Mouse (Mus musculus): ENCODE results near the gene Gm1604a. TPM values are rescaled to one million over a fixed set of nuclear protein-coding genes. Genes with fewer than 3 reads are reported as not detected.
"Not testable (repeated sequence)": the region's sequence is repeated elsewhere in the genome, so short reads cannot be mapped to it uniquely, and the experiment has no call there.

The Gm1604a gene
- polyA plus RNA-seq, 1 experiment from 2014 or later = not detected

DNA sequence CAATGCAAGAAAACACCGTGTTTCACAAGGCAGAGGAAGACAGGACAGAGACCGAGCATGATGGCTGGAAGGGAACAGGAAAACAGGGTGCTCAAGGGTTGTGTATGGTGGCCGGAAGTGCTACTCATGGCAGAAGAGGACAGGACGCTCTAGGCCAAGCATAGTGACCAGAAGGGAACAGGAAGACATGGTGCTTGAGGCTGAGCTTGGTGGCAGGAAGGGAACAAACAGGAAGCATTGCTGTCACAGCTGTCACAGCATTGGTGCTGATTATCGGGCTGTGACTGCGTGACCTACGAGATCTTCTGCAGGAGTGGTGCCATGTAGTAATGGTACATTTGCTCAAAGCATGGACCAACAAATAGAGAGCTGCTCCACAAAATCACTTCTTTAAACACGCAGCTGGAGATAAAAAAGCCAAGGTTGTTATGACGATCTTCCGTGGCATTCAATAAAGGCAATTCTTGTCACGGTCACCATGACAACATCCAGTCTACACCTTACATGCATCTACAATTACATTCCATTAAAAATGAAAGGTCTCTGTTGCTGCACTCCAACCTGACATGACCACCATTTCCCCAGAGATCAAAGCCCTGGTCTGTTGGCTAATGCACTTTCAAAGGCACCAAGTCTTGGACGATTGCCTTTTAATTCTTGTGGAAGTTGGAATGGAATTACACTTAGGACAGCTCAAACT, 60.3 kb downstream of the Gm1604a start:
- H3K27ac ChIP-seq (ENCODE audit: low read length); H3K4me1 ChIP-seq (ENCODE audit: control insufficient read depth, insufficient read depth, low read length); ATAC-seq (ENCODE audit: insufficient number of reproducible peaks, insufficient read depth, low FRiP score, low read depth); H3K4me3 ChIP-seq (ENCODE audit: low read depth, low read length); H3K36me3 ChIP-seq (ENCODE audit: control insufficient read depth, insufficient read depth, low read length); H3K9ac ChIP-seq (replicated peaks; ENCODE audit: low read depth, low read length); H3K4me2 ChIP-seq (replicated peaks; ENCODE audit: low read depth, low read length); H3K27me3 ChIP-seq (ENCODE audit: control insufficient read depth, insufficient read depth, low read length); H3K9me3 ChIP-seq (ENCODE audit: control insufficient read depth, low read depth, low read length): not testable (repeated sequence)
- no CpG with 5 or more reads among the region's 12 CpGs for WGBS

DNA sequence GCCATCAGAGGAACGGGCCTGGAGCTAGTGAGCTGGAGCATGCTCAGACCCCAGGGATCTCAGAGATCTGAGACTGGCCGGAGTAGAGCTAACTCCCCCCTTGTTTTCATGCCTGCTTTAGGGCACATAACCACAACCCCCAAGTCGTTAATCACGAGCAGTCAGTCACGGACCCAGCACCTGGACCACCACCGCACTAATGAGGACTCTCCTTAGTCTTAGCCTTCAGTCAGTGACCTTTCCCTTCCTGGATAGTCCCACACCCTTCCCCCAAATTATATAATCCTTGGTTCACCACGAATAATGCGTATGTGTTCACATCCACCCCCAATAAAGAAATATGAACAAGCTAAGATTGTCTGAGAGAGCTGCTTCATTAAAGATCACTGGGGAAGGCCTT, 61.5 kb downstream of the Gm1604a start:
- not testable (repeated sequence) for H3K4me1 ChIP-seq (ENCODE audit: control insufficient read depth, insufficient read depth, low read length); H3K9ac ChIP-seq (replicated peaks; ENCODE audit: low read depth, low read length); H3K9me3 ChIP-seq (ENCODE audit: control insufficient read depth, low read depth, low read length); H3K4me3 ChIP-seq (ENCODE audit: low read depth, low read length); H3K27ac ChIP-seq (ENCODE audit: low read length); H3K4me2 ChIP-seq (replicated peaks; ENCODE audit: low read depth, low read length); H3K27me3 ChIP-seq (ENCODE audit: control insufficient read depth, insufficient read depth, low read length); H3K36me3 ChIP-seq (ENCODE audit: control insufficient read depth, insufficient read depth, low read length)
- ATAC-seq (ENCODE audit: insufficient number of reproducible peaks, insufficient read depth, low FRiP score, low read depth) = peak; percentile 10; the same call in 1 of the 2 replicates
- WGBS = 77% methylated on average over 6 of the region's 8 CpGs

DNA sequence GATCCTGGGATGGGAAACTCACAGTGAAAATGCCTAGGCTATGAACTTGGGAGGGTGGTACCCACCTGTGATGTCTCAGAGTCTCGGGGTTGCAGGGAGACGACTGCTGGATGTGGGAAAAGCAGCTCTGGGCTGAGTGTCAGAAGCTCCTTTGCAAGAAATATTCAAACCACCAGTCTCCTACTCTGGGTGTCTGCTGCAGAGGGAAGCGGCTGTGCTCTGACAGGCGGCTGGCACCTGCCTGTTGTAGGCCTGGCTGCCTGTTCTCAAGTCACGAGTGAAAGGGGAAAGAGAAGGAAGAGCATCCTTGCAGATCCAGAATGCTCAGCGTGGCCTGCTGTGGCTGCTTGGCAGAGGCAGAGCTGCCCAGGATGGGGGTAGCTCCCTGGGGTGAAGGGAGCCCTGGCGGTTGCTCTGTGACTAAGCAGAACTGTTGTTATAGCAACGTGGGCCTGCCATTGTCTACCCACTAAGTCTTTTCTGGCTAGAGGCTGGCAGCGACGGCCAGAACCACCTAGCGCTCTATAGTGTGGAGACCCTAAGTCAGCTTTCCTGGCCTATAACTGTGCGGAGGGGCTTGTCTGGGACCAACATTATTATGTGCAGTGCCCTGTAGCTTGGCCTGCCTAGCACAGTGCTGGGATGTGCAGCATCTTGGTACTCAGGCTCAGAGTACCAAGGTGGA, 72.6 kb downstream of the Gm1604a start:
- H3K4me1 ChIP-seq (ENCODE audit: control insufficient read depth, insufficient read depth, low read length); H3K4me3 ChIP-seq (ENCODE audit: low read depth, low read length); H3K9me3 ChIP-seq (ENCODE audit: control insufficient read depth, low read depth, low read length); H3K4me2 ChIP-seq (replicated peaks; ENCODE audit: low read depth, low read length); ATAC-seq (ENCODE audit: insufficient number of reproducible peaks, insufficient read depth, low FRiP score, low read depth); H3K36me3 ChIP-seq (ENCODE audit: control insufficient read depth, insufficient read depth, low read length); H3K27ac ChIP-seq (ENCODE audit: low read length); H3K27me3 ChIP-seq (ENCODE audit: control insufficient read depth, insufficient read depth, low read length); H3K9ac ChIP-seq (replicated peaks; ENCODE audit: low read depth, low read length): not testable (repeated sequence)
- no CpG with 5 or more reads among the region's 12 CpGs for WGBS

DNA sequence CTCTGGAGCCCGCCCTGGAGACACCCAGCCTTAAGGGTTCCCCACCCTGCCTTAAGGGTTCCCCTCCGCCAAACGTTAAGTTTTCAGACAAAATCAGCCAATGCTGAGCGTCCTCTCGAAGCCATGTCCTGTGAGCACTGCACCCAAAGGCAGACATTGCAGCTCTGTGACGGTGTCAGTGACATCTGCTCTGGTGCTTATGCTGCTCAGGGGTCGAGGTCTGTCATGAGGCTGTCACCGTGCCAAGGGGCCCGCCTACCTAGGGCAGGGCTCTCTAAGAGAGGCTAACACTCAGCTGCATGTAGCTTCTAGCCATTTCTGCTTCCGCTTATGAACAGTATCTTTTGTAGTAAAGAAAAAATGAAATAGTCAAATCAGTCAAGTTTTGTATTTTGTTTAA, 73.7 kb downstream of the Gm1604a start:
- WGBS = 78% methylated on average over 5 of the region's 10 CpGs
- H3K36me3 ChIP-seq (ENCODE audit: control insufficient read depth, insufficient read depth, low read length); H3K4me3 ChIP-seq (ENCODE audit: low read depth, low read length); H3K9me3 ChIP-seq (ENCODE audit: control insufficient read depth, low read depth, low read length); H3K9ac ChIP-seq (replicated peaks; ENCODE audit: low read depth, low read length); H3K27me3 ChIP-seq (ENCODE audit: control insufficient read depth, insufficient read depth, low read length); H3K27ac ChIP-seq (ENCODE audit: low read length); ATAC-seq (ENCODE audit: insufficient number of reproducible peaks, insufficient read depth, low FRiP score, low read depth); H3K4me1 ChIP-seq (ENCODE audit: control insufficient read depth, insufficient read depth, low read length); H3K4me2 ChIP-seq (replicated peaks; ENCODE audit: low read depth, low read length): not testable (repeated sequence)

DNA sequence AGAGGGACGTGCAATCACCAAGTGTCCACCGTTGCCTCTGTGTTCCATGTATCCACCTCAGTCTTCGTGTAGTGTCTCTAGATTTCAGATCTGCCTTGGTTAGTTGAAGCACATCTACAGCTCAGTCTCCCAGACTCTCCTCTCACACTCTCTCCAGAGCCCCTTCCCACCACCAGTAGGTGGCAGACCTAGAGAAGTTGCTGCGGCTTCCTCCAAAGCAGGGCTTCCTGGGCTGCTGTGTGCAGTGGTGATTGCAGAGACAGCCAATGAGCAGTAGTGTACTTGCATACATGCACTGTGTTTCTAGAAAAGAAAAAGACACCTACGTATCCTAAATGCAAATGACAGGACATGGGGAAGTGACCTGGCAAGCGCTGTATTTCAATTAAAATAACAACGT, 77.6 kb downstream of the Gm1604a start:
- WGBS = no CpG with 5 or more reads among the region's 7 CpGs
- ATAC-seq (ENCODE audit: insufficient number of reproducible peaks, insufficient read depth, low FRiP score, low read depth); H3K9me3 ChIP-seq (ENCODE audit: control insufficient read depth, low read depth, low read length); H3K4me1 ChIP-seq (ENCODE audit: control insufficient read depth, insufficient read depth, low read length); H3K4me3 ChIP-seq (ENCODE audit: low read depth, low read length); H3K36me3 ChIP-seq (ENCODE audit: control insufficient read depth, insufficient read depth, low read length); H3K27me3 ChIP-seq (ENCODE audit: control insufficient read depth, insufficient read depth, low read length); H3K9ac ChIP-seq (replicated peaks; ENCODE audit: low read depth, low read length); H3K4me2 ChIP-seq (replicated peaks; ENCODE audit: low read depth, low read length); H3K27ac ChIP-seq (ENCODE audit: low read length): not testable (repeated sequence)

DNA sequence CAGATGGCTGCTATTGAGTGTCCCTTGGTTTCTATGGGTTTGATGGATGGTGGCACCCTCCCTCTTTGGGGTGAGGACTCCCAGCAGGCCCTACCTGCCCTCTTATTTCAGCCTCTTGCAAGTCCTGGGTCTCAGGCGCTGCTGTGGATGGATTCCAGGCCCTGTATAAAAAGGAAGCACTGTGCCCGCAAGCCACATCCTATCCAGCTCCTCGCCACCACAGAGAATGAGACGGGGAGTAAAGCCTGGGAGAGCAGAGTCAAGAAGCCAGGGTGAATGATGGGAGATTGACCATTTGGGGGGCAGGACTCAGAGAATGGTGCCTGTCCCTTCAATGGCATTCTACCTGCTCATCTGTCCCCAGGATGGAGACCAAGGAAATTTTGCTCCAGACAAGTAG, 86.3 kb downstream of the Gm1604a start:
- 87% methylated on average over 3 of the region's 4 CpGs for WGBS
- H3K4me1 ChIP-seq (ENCODE audit: control insufficient read depth, insufficient read depth, low read length); H3K4me3 ChIP-seq (ENCODE audit: low read depth, low read length); ATAC-seq (ENCODE audit: insufficient number of reproducible peaks, insufficient read depth, low FRiP score, low read depth); H3K9ac ChIP-seq (replicated peaks; ENCODE audit: low read depth, low read length); H3K4me2 ChIP-seq (replicated peaks; ENCODE audit: low read depth, low read length); H3K36me3 ChIP-seq (ENCODE audit: control insufficient read depth, insufficient read depth, low read length); H3K27me3 ChIP-seq (ENCODE audit: control insufficient read depth, insufficient read depth, low read length); H3K27ac ChIP-seq (ENCODE audit: low read length); H3K9me3 ChIP-seq (ENCODE audit: control insufficient read depth, low read depth, low read length): not testable (repeated sequence)

DNA sequence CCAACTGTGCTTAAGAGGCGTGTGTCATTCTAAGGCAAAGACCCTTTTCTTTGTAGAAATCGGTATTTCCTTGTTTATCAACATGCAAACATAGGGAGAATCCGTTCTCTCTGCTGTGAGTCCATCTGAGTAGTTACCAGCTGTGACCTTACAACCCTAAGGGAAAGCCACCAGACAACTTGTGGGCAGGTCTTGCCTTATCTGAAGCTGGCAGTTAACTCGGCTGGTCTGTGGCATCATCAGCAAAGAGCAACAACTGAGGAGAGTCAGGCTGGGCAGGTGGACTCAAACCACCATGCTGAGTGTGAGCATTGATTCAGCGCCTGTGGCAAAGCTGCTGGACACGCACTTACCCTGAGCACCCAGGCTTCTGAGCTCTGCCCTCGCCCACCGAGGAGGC, 90.9 kb downstream of the Gm1604a start:
- not testable (repeated sequence) for H3K4me2 ChIP-seq (replicated peaks; ENCODE audit: low read depth, low read length); ATAC-seq (ENCODE audit: insufficient number of reproducible peaks, insufficient read depth, low FRiP score, low read depth)

DNA sequence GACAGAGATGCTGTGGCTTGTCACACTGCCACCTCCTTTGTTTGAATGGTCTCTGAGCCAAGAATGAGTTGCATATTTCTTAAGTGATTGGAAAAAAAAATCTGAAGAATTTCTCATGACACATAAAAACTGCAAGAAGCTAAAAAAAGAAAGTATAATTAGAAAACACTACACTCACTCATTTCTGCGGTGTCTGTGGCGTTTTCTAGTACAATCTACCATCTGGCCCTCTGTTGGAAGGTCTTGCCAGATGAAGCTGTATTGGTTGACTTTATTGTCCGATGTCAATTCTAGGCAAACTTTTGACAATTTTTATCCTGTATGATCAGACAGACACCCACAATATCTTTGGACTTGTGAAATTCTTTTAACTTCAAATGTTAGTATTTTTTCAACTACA, 95.5 kb downstream of the Gm1604a start:
- H3K27me3 ChIP-seq (ENCODE audit: control insufficient read depth, insufficient read depth, low read length); H3K36me3 ChIP-seq (ENCODE audit: control insufficient read depth, insufficient read depth, low read length); H3K4me2 ChIP-seq (replicated peaks; ENCODE audit: low read depth, low read length); H3K4me3 ChIP-seq (ENCODE audit: low read depth, low read length); H3K9ac ChIP-seq (replicated peaks; ENCODE audit: low read depth, low read length); H3K9me3 ChIP-seq (ENCODE audit: control insufficient read depth, low read depth, low read length); H3K27ac ChIP-seq (ENCODE audit: low read length); ATAC-seq (ENCODE audit: insufficient number of reproducible peaks, insufficient read depth, low FRiP score, low read depth); H3K4me1 ChIP-seq (ENCODE audit: control insufficient read depth, insufficient read depth, low read length): not testable (repeated sequence)
- WGBS = 94% methylated on average over 3 of the region's 3 CpGs

More for the DNA sequence above, 90.9 kb downstream of the Gm1604a start:
- 86% methylated on average over 6 of the region's 8 CpGs for WGBS
- H3K27me3 ChIP-seq (ENCODE audit: control insufficient read depth, insufficient read depth, low read length); H3K4me1 ChIP-seq (ENCODE audit: control insufficient read depth, insufficient read depth, low read length); H3K36me3 ChIP-seq (ENCODE audit: control insufficient read depth, insufficient read depth, low read length); H3K27ac ChIP-seq (ENCODE audit: low read length); H3K4me3 ChIP-seq (ENCODE audit: low read depth, low read length); H3K9me3 ChIP-seq (ENCODE audit: control insufficient read depth, low read depth, low read length); H3K9ac ChIP-seq (replicated peaks; ENCODE audit: low read depth, low read length): not testable (repeated sequence)

DNA sequence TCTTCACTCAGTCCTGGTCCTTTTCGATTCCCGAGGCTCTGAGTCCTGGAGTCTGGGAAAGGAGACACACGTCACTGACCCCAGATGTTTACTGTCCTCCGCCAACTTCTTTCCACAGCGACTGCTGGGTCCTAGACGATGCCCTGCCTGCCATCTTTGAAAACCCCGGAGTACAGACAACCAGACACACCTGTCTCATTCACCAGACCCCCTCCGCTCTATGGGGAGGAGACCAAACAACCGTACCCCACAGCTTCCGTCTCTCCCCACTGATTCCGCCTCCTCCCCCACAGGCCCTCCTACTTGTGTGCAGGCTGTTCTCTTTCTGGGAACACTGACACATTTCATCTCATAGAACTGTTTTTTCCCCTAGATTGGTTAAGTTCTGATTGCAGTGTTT, 97.2 kb downstream of the Gm1604a start:
- H3K4me2 ChIP-seq (replicated peaks; ENCODE audit: low read depth, low read length); H3K36me3 ChIP-seq (ENCODE audit: control insufficient read depth, insufficient read depth, low read length); H3K9ac ChIP-seq (replicated peaks; ENCODE audit: low read depth, low read length); H3K4me1 ChIP-seq (ENCODE audit: control insufficient read depth, insufficient read depth, low read length); H3K27ac ChIP-seq (ENCODE audit: low read length); ATAC-seq (ENCODE audit: insufficient number of reproducible peaks, insufficient read depth, low FRiP score, low read depth); H3K4me3 ChIP-seq (ENCODE audit: low read depth, low read length); H3K9me3 ChIP-seq (ENCODE audit: control insufficient read depth, low read depth, low read length); H3K27me3 ChIP-seq (ENCODE audit: control insufficient read depth, insufficient read depth, low read length): not testable (repeated sequence)
- 67% methylated on average over 11 of the region's 11 CpGs for WGBS
